Comparison of ENCODE assay signal across 25 mouse cellular contexts in the genomic region with DNA sequence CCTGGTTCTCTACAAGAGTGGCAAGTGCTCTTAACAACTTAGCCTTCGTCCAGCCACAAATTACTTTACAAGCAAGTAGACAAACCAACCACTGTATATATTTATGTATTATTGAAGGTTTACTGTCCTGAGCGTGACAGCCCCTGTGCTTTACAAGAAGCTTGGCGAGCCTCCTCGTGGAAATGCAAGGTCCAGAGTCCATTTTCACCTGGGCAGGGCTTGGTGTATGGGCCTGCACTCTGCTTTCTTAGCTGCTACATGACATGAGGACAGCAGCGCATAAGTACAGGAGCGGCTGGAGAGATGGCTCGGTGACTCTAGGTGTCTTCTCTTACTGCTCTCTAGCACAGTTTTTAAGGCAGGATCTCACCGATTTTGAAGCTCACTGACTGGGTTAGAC. TPM values are rescaled to one million over a fixed set of nuclear protein-coding genes. Genes with fewer than 3 reads are reported as not detected.
DNase-seq lines count a peak whose midpoint lies in the region; ATAC-seq and TF ChIP-seq lines count a peak whose summit lies in the region.
"Had no signal": no experiment of that assay in that cellular context is flagged by ENCODE, and none has a peak within 500 bp of the region (broad histone marks: within the 10 kb centered on the region; RNA-seq: fewer than 3 reads in every experiment).

No protein-coding gene starts in this region.

- H3K4me1 ChIP-seq in kidney, embryonic 15.5 days: peaks cover 33% of the 10 kb centered on the region
- H3K4me1 ChIP-seq in midbrain, embryonic 13.5 days (replicated peaks): peaks cover 39% of the 10 kb centered on the region
- peaks cover 7% of the 10 kb centered on the region for H3K4me1 ChIP-seq in cerebellum, adult 2 months (ENCODE audit: control insufficient read depth, insufficient read depth, low read length)

- WGBS in kidney, embryonic 15.5 days: 88% methylated on average over 8 of the region's 8 CpGs
- 97% methylated on average over 8 of the region's 8 CpGs for WGBS in midbrain, embryonic 13.5 days
- 93% methylated on average over 8 of the region's 8 CpGs for WGBS in cerebellum, adult 2 months

- H3K9ac ChIP-seq in kidney, embryonic 15.5 days: no peak overlapping the region
- no peak overlapping the region for H3K9ac ChIP-seq in midbrain, embryonic 13.5 days (replicated peaks)
- H3K9ac ChIP-seq: liver, embryonic 13.5 days; midbrain, embryonic 15.5 days; neural tube, embryonic 12.5 days had no signal

- no peak for ATAC-seq in kidney, embryonic 15.5 days (replicated peaks; ENCODE audit: low FRiP score)
- no peak for ATAC-seq in midbrain, embryonic 13.5 days
- ATAC-seq: forebrain, embryonic 14.5 days; hindbrain, embryonic 16.5 days; midbrain, embryonic 15.5 days had no signal

- 0 out of 2 replicates have a peak, but pooled peaks cover 4% of the 10 kb centered on the region for H3K36me3 ChIP-seq in kidney, embryonic 15.5 days
- peaks cover 3% of the 10 kb centered on the region; the same call in 1 of the 2 replicates for H3K36me3 ChIP-seq in midbrain, embryonic 13.5 days
- H3K36me3 ChIP-seq: liver, embryonic 13.5 days; midbrain, embryonic 15.5 days; neural tube, embryonic 12.5 days had no signal

- TF ChIP-seq POLR2A in cerebellum, adult 2 months (IDR thresholded peaks at IDR 0.05; ENCODE audit: borderline replicate concordance, insufficient read depth, low read length): no peak

- no peaks in the 10 kb centered on the region for H3K27me3 ChIP-seq in kidney, embryonic 15.5 days
- H3K27me3 ChIP-seq in midbrain, embryonic 13.5 days: no peaks in the 10 kb centered on the region
- H3K27me3 ChIP-seq in cerebellum, adult 2 months (ENCODE audit: control insufficient read depth, insufficient read depth, low read length): no peaks in the 10 kb centered on the region
- H3K27me3 ChIP-seq: liver, embryonic 13.5 days; midbrain, embryonic 15.5 days; neural tube, embryonic 12.5 days had no signal

- H3K9me3 ChIP-seq in kidney, embryonic 15.5 days (replicated peaks): no peaks in the 10 kb centered on the region
- no peaks in the 10 kb centered on the region for H3K9me3 ChIP-seq in midbrain, embryonic 13.5 days
- H3K9me3 ChIP-seq: hindbrain, embryonic 10.5 days; limb, embryonic 10.5 days; liver, embryonic 13.5 days; midbrain, embryonic 15.5 days; neural tube, embryonic 12.5 days had no signal

- H3K27ac ChIP-seq in kidney, embryonic 15.5 days: no peak overlapping the region
- no peak overlapping the region for H3K27ac ChIP-seq in midbrain, embryonic 13.5 days
- no peak overlapping the region for H3K27ac ChIP-seq in cerebellum, adult 2 months (ENCODE audit: insufficient read depth, low read length)
- H3K27ac ChIP-seq: gastrocnemius, adult 2 months; hindbrain, embryonic 10.5 days; left cerebral cortex, adult 2 months; limb, embryonic 10.5 days; liver, embryonic 13.5 days; midbrain, embryonic 15.5 days; neural tube, embryonic 12.5 days had no signal

- TF ChIP-seq CTCF in cerebellum, adult 2 months (IDR thresholded peaks at IDR 0.05; ENCODE audit: borderline replicate concordance, insufficient read depth, low read depth, low read length): no peak

- no peak overlapping the region for H3K4me2 ChIP-seq in kidney, embryonic 15.5 days
- H3K4me2 ChIP-seq in midbrain, embryonic 13.5 days (replicated peaks): no peak overlapping the region
- H3K4me2 ChIP-seq: heart, embryonic 11.5 days; liver, embryonic 13.5 days; midbrain, embryonic 15.5 days; neural tube, embryonic 12.5 days had no signal

- peak; percentile 48 for DNase-seq in kidney, adult 11 months
- peak; percentile 20 for DNase-seq in testis, postnatal 10 days (ENCODE audit: low spot score)
- no peak for DNase-seq in testis, postnatal 14 days (ENCODE audit: low spot score)
- DNase-seq in kidney, postnatal 36 days: peak; percentile 65 to 72
- DNase-seq in cerebellum, adult 2 months: no peak
- DNase-seq in layer of hippocampus, adult 11-12 months (ENCODE audit: low spot score): no peak
- DNase-seq: adrenal gland, postnatal 14 days; cerebellum, adult 8-10 months; cerebellum, postnatal 36 days; gastrocnemius, adult 2 months; liver, embryonic 13.5 days; lung, postnatal 4 days; retina, postnatal 1 day; thymus, adult 2 months; thymus, postnatal 4 days had no signal

- H3K4me3 ChIP-seq in kidney, embryonic 15.5 days (replicated peaks): no peak overlapping the region
- no peak overlapping the region for H3K4me3 ChIP-seq in midbrain, embryonic 13.5 days (replicated peaks)
- H3K4me3 ChIP-seq in cerebellum, adult 2 months (replicated peaks; ENCODE audit: insufficient read depth, low read depth, low read length): no peak overlapping the region
- H3K4me3 ChIP-seq: gastrocnemius, adult 2 months; hindbrain, embryonic 10.5 days; left cerebral cortex, adult 2 months; limb, embryonic 10.5 days; liver, embryonic 13.5 days; midbrain, embryonic 15.5 days; neural tube, embryonic 12.5 days had no signal

RNA-seq across cellular contexts. Expression of gene Rere, which starts 21.3 kb away (rescaled TPM):
- 35.1 and 36.5 TPM in 2 replicates for polyA plus RNA-seq in kidney, embryonic 15.5 days (2015; fragmentation: Nextera tagmentation; extraction: Ambion mirVana)
- 42.4 and 43.6 TPM in 2 replicates for polyA plus RNA-seq in midbrain, embryonic 13.5 days (2015; fragmentation: Nextera tagmentation; extraction: Ambion mirVana)
- polyA plus RNA-seq in cerebellum, adult 2 months (2012; rRNA removed): 69.1 and 73.2 TPM in 2 replicates

Comparison
In these comparisons a context has a peak if more than half of its experiments do, and no peak if none do; other contexts are left out.
1. DNase-seq: peak in kidney, adult 11 months (single experiment), testis, postnatal 10 days (single experiment) and kidney, postnatal 36 days (2 of 2); none in testis, postnatal 14 days (single experiment), cerebellum, adult 2 months (0 of 2) and layer of hippocampus, adult 11-12 months (single experiment).